Mouse (Mus musculus): Measurements from ENCODE around the gene Ccs.

- TF ChIP-seq CTCF (IDR thresholded peaks at IDR 0.05; ENCODE audit: borderline replicate concordance, insufficient read depth, low read depth, low read length) (no peak), POLR2A (IDR thresholded peaks at IDR 0.05; ENCODE audit: borderline replicate concordance, insufficient read depth, low read length) (no peak)
Measured at GRCm38 (mm10) chr19:4786313-4786712, 52.8 kb downstream of the Ccs start.

All from cerebellum, adult 2 months (tissue).